Mouse (Mus musculus) CD4-positive, CD25-positive, alpha-beta regulatory T cell, adult 9 weeks (primary cell): ENCODE measurements around the gene Il9r. TPM values are rescaled to one million over a fixed set of nuclear protein-coding genes. Genes with fewer than 3 reads are reported as not detected.

Experiments
- polyA plus RNA-seq: library from polyadenylated mRNA; unstranded; fragments of 100-300 nt; shearing (Covaris generic); gene quantifications from one replicate; pipeline ENCODE4 v1.2.1, GENCODE M21; 2017

Il9r gene
- polyA plus RNA-seq, result 16.3 TPM

GRCm38 (mm10) chr11:32200075-32200601 is at the start of gene Il9r:
Il9r (minus strand) TSS chr11:32200279.

DNA sequence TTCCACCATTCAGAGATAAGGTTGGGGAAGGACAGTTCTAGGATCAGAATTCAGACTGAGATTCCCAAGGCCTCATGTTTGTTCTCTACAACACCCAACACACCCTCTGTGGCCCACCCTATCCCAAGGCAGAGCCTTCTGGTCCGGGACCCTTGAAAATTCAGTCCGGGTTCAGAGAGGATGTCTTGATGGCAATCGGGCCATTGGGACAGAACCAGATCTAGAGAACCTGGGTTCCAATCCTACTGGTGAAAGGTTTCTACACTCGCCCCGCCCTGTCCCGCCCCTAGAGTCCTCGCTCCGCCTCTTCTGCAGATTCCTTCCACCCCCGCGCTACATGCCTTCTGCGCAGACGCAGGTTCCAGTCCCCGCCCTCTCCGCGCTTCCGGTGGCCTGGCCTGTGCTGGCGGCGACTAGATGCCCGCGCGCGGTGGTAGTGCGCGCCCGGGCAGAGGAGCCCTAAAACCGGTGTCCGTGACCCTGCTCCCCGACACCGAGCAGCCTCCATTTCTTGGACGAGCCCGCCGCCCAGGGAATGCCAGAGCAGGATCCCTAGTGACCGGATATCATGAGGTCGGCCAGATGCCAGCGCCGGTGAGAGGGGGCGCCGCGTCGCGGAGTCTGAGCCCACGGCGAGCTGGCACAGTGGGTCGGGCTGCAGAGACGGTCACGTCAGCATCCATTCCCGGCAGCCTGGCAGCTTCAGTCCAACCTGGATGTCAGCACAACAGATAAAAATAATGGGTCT is 26.2 kb upstream of the Il9r start, which contains the start of gene Mpg:
Gene Mpg (plus strand): TSS at position 382 of the 748 bp plus-strand sequence.

DNA sequence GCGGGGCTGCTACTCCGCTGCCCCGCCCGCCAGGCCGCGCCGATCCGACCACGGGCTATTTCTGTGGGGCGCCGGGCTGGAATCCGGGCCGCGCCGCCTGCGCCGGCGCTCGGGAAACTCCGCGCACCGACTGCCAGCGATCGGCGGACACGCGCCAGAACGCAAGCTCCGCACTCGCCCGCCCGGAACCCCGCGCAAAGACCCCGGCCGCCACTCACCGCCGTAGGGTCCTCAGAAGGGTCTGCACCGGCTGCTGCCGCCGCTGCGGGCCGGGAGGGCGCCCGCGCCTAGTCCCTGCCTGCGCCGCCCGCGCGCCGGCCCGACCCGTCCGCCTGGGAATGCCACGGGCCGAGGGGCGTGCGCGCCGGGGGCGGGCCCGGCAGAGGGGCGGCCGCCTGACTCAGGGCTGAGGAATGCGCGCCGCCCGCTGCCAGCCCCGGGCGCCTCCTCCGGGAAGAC is 21.9 kb upstream of the Il9r start, which contains the start of gene Rhbdf1:
Gene Rhbdf1 (minus strand): TSS at position 350 of the 459 bp plus-strand sequence.

GRCm38 (mm10) chr11:32205058-32205873 is 5.2 kb upstream of the Il9r start, which contains the start of gene Snrnp25:
Snrnp25 (plus strand) TSS chr11:32205415.

Other genes starting within 250 kb of the Il9r start
- not detected for gene 4930524B15Rik, start 234.7 kb downstream of the Il9r start, polyA plus RNA-seq
- gene Nsg2, start 199.8 kb downstream of the Il9r start, polyA plus RNA-seq, result 175 TPM
- gene Snrnp25, start 5.1 kb upstream of the Il9r start, polyA plus RNA-seq, result 55.7 TPM
- 0.58 TPM for gene Rhbdf1, start 22.0 kb upstream of the Il9r start, polyA plus RNA-seq
- gene Mpg, start 26.2 kb upstream of the Il9r start, polyA plus RNA-seq, result 41.0 TPM
- gene Nprl3, start 67.4 kb upstream of the Il9r start, polyA plus RNA-seq, result 82.0 TPM
- not detected for gene Hba-x, start 76.1 kb upstream of the Il9r start, polyA plus RNA-seq
- gene Hba-a1, start 83.2 kb upstream of the Il9r start, polyA plus RNA-seq, result 55.9 TPM
- gene Hbq1b, start 86.7 kb upstream of the Il9r start, polyA plus RNA-seq, result not detected
- 81.6 TPM for gene Hba-a2, start 96.2 kb upstream of the Il9r start, polyA plus RNA-seq
- not detected for gene Hbq1a, start 99.8 kb upstream of the Il9r start, polyA plus RNA-seq
- gene Sh3pxd2b, start 147.5 kb upstream of the Il9r start, polyA plus RNA-seq, result not detected